Mouse (Mus musculus): ENCODE results near the gene Nup93.
"Not testable (repeated sequence)": the region's sequence is repeated elsewhere in the genome, so short reads cannot be mapped to it uniquely, and the experiment has no call there.

Nup93 gene

GRCm38 (mm10) chr8:94214252-94215173 lies at the start of gene Nup93:
Gene Nup93 (plus strand): TSS chr8:94214564.
- DNase-seq = peak; percentile 100

DNA sequence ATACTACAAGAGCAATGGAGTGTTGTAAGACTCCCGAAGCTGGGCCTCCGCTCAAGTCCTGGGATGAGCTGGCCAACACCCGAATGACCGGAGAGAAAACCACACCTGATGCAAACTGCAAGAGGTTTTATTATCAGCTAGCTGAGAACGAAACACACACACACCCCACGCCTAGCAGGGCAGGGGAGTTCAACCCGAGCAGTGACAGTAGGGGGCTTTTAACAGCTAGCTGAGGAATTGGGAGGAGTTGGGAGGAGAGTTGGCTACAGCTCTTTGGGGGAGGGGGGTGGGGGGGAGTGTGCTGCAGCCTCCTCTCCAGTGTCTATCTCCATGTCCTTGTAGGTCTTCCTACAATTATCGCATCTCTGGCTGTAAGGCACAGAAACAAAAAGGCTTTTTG lies 48.6 kb upstream of the Nup93 start:
- not testable (repeated sequence) for DNase-seq

DNA sequence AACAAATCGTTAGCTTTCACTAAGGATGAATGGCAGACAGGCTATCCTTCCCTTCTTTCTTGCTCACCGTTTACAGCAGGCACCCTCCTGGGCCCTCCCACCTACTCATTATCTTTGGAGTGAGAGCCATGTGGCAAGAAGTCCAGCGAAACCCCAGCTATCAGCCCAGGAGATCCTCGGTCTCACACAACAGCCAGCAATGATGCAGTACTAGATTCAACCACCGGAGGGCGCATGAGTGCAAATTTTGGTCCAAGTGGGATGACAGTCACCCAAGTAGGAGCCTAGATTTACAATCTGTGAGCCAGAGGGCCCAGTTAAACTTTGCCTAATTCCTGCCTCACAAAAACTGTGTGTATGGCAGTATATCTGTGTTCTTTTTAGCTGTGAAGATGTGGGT lies 47.1 kb upstream of the Nup93 start:
- peak; percentile 90 for DNase-seq

DNA sequence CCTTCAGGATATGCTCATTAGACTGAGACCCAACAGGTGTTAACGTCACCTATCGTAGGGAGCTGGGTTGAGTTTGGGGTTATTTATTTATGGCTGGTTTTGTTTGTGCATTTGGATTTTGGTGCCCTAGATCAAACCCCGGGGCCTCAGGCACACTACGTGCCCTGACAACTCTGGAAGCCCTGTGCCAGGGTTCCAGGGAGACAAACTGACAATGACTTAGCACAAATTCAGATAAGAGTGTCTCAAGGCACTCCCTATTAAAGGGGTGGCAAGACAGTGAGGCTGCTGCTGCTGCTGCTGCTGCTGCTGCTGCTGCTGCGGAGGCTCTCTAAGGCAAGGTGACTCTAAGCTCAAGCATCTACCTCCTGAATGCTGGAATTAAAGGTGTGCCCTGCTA lies 44.8 kb upstream of the Nup93 start:
- DNase-seq = peak; percentile 76

- no peak for DNase-seq
Observed at GRCm38 (mm10) chr8:94171321-94171755, 43.0 kb upstream of the Nup93 start.

DNA sequence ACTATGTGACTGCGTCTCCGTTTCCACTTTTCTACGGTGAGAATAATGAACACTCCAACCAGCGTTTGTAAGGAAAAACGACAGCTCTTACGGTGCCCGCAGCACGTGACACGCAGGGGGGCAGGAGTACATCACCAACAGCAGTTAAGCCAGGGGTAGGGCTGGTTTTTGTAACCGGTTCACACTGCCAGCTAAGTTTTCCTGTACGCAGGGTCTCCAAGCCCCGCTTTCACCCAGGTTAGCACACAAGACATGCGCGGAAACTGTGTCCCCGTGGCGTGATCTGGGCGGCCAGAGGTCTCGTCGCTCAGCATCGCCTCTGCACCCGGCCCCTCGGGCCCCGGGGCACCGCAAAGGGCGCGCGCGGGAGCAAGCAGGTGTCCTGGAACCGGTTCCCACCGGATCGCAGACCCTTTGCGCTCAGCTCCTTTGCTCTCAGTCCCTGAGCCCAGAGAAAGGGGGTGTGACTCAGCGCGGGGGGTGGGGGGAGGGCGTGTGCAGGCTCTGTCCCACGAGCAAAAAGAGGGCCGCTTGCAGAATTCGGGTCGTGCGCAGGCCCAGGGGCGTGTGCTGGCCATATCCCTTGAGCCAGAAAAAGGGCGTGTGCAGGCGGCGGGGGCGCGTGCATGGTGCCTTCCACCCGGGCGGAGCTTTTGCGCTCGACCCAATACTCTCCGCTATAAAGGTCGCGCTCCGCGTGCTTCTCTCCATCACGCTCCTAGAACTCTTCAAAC lies 42.1 kb upstream of the Nup93 start, which contains the start of gene Mt2:
TSS of gene Mt2 (plus strand) at position 590 of the 734 bp plus-strand sequence.
- DNase-seq = peak; percentile 97

DNA sequence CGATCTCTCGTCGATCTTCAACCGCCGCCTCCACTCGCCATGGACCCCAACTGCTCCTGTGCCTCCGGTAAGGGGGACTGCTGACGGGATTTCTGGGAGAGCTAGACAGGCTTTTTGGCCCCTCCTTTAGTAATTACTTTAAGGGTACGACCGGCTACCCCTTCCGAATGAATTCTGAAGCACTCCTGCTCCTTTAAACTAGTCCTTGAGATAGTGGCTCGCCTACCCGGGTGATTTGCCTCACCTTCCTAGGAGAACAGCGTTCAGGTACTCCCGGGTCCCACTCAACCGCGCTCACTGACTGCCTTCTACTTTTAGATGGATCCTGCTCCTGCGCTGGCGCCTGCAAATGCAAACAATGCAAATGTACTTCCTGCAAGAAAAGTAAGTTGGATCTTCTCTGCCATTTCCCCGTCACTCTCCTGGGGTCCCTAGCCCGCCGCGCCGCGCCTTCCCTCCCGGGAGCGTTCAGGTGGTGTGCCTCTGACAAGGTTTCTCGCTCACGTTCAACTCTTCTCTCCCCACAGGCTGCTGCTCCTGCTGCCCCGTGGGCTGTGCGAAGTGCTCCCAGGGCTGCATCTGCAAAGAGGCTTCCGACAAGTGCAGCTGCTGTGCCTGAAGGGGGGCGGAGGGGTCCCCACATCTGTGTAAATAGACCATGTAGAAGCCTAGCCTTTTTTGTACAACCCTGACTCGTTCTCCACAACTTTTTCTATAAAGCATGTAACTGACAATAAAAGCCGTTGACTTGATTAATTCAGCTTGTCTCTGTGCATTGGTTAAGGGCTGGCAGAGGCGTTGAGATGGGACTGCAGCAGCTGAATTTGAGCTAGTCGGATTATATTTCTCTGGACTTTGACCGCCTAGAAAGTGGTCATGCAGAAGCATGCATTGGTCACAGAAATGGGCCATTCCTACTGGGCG lies 41.3 kb upstream of the Nup93 start:
- peak; percentile 64 for DNase-seq

GRCm38 (mm10) chr8:94173848-94174403 lies 40.4 kb upstream of the Nup93 start:
- DNase-seq = peak; percentile 42

GRCm38 (mm10) chr8:94174619-94175213 lies 39.6 kb upstream of the Nup93 start:
- no peak for DNase-seq

- no peak for DNase-seq
Observed at GRCm38 (mm10) chr8:94177716-94178390, 36.5 kb upstream of the Nup93 start.

DNA sequence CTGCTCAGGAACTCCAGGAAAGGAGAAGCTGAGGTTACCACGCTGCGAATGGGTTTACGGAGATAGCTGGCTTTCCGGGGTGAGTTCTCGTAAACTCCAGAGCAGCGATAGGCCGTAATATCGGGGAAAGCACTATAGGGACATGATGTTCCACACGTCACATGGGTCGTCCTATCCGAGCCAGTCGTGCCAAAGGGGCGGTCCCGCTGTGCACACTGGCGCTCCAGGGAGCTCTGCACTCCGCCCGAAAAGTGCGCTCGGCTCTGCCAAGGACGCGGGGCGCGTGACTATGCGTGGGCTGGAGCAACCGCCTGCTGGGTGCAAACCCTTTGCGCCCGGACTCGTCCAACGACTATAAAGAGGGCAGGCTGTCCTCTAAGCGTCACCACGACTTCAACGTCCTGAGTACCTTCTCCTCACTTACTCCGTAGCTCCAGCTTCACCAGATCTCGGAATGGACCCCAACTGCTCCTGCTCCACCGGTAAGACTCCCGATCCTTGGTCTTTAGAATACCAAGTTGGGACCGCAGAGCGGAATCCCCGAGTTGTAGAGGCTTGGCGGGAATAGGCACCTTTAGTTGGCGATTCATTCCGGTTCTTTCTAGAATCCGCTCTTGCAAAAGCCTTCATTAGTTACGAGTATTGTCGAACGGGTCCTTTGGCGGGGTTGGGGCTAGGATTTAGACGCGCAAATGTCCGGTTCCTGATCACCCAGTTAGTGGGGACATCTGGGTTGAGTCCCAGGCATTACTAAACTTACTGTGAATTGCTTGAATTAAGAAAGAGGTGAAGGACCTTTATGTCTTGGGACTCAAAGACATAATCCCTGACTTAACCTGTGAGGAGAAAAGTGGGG lies 35.3 kb upstream of the Nup93 start, which contains the start of gene Mt1:
TSS of gene Mt1 (plus strand) at position 226 of the 856 bp plus-strand sequence.
- DNase-seq = peak; percentile 99

GRCm38 (mm10) chr8:94179713-94180560 lies 34.4 kb upstream of the Nup93 start:
- peak; percentile 71 for DNase-seq

DNA sequence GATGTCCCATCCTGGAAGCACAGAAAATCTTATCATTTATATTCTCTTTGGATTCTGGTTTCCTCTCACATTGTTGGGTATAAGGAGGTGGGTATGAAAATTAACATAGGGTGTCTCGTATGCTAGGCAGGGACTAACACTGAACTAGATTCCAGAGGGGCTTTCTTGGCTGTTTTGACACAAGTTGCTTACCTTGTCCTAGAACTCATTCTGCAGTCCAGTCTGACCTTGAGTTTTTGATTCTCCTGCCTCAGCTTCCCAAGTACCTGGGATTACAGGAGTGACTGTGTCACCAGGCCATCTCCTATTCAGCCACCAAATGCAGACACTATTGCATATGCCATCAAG lies 33.8 kb upstream of the Nup93 start:
- no peak for DNase-seq

- peak; percentile 53 for DNase-seq
Observed at GRCm38 (mm10) chr8:94182055-94182929, 32.1 kb upstream of the Nup93 start.

GRCm38 (mm10) chr8:94183117-94183516 lies 31.2 kb upstream of the Nup93 start:
- peak; percentile 97 for DNase-seq

GRCm38 (mm10) chr8:94184357-94184843 lies 30.0 kb upstream of the Nup93 start:
- DNase-seq = peak; percentile 29

DNA sequence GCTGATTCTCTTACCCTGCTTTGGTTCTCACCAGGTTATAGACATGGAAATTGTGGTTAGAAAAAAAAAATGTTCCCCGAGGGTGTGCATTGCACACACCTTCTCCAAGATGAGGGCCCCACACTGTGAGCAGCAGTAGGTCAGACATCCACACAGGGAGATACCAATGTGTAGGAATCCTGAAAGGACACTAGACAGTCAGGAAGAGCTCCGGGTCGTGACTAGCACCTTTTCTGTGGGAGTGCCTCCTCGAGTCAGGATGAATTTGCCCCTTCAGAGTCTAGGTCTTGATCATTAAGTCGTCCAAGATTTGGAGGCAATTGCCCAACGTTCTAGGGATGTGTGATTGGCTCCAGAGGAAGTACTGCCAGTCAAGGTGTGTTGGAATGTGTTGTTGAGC lies 28.6 kb upstream of the Nup93 start:
- DNase-seq = no peak

- peak; percentile 94 for DNase-seq
Observed at GRCm38 (mm10) chr8:94186542-94186941, 27.8 kb upstream of the Nup93 start.
